Mouse (Mus musculus) kidney, postnatal 25 days (tissue): Measurements from ENCODE around the gene Gm15446.
"Not testable (repeated sequence)": the region's sequence is repeated elsewhere in the genome, so short reads cannot be mapped to it uniquely, and the experiment has no call there.

Source experiments
- DNase-seq, 2 experiments: peaks; one replicate each; pipeline ENCODE4 v3.0.0; 2021; ENCODE audit warnings: mixed read lengths in 2 of 2

The Gm15446 gene

GRCm38 (mm10) chr5:109923261-109924071 is at the start of gene Gm15446:
TSS of gene Gm15446 (plus strand) at chr5:109923400.
- DNase-seq = peak; percentile 94 to 96

- not testable (repeated sequence) for DNase-seq
Observed at GRCm38 (mm10) chr5:109924129-109924528, 929 bp downstream of the Gm15446 start.

- no peak for DNase-seq
Observed at GRCm38 (mm10) chr5:109924936-109925335, 1.7 kb downstream of the Gm15446 start.

GRCm38 (mm10) chr5:109950281-109950680 is 27.1 kb downstream of the Gm15446 start:
- DNase-seq = no peak

GRCm38 (mm10) chr5:109980743-109981142 is 57.5 kb downstream of the Gm15446 start:
- not testable (repeated sequence) for DNase-seq
